Mouse (Mus musculus) lung, embryonic 14.5 days (tissue): ENCODE results near the gene Tbc1d8. TPM values are rescaled to one million over a fixed set of nuclear protein-coding genes. Genes with fewer than 3 reads are reported as not detected.

Experiments
- ATAC-seq: fragments of 200-750 bp; cut with Nextera tagmentation; 2 replicates; pipeline ENCODE4 v1.8.0; 2017; ENCODE audit warnings: mild to moderate bottlenecking, moderate TSS enrichment, moderate library complexity; ENCODE audit not compliant: insufficient read depth
- DNase-seq: peaks from one replicate; pipeline ENCODE4 v3.0.0-alpha.2; 2015
- H3K27ac ChIP-seq: fragments of 300-500 bp; sonication (generic); 2 replicates; pipeline ENCODE4 v1.5.1; 2014; ENCODE audit warnings: low read depth, mild to moderate bottlenecking, moderate library complexity
- H3K27me3 ChIP-seq: fragments of 300-500 bp; sonication (generic); 2 replicates; pipeline ENCODE4 v1.6.1; 2014; ENCODE audit warnings: low read length, control low read depth; ENCODE audit not compliant: insufficient read depth
- H3K36me3 ChIP-seq: fragments of 300-500 bp; sonication (generic); 2 replicates; pipeline ENCODE4 v1.6.1; 2014; ENCODE audit warnings: control low read depth; ENCODE audit not compliant: insufficient read depth
- H3K4me1 ChIP-seq: fragments of 300-500 bp; sonication (generic); 2 replicates; pipeline ENCODE4 v1.6.1; 2014; ENCODE audit warnings: antibody characterized with exemption, control low read depth; ENCODE audit not compliant: insufficient read depth
- H3K4me2 ChIP-seq: fragments of 300-500 bp; sonication (generic); 2 replicates; pipeline ENCODE4 v1.6.1; 2014; ENCODE audit warnings: mild to moderate bottlenecking
- H3K4me3 ChIP-seq: fragments of 300-500 bp; sonication (generic); 2 replicates; pipeline ENCODE4 v1.5.1; 2014; ENCODE audit warnings: low read depth, low read length
- H3K9ac ChIP-seq: fragments of 300-500 bp; sonication (generic); 2 replicates; pipeline ENCODE4 v1.6.1; 2014
- H3K9me3 ChIP-seq: fragments of 300-500 bp; sonication (generic); 2 replicates; pipeline ENCODE4 v1.6.1; 2016; ENCODE audit warnings: low read depth, low read length, control low read depth
- CTCF ChIP-seq: IDR thresholded peaks from 2 replicates; pipeline ENCODE4 v1.5.1; 2016; ENCODE audit warnings: antibody characterized with exemption, low read depth
- WGBS: fragments of 180-500 bp; shearing (Covaris S2); extraction: QIAGEN DNeasy Blood & Tissue Kit; methylation state at CpG from one replicate; pipeline ENCODE4 v1.1.7; 2014; 5-methylcytosine and 5-hydroxymethylcytosine counted together
- polyA plus RNA-seq: library from polyadenylated mRNA; unstranded; fragments of >200 nt; fragmentation: Nextera tagmentation; extraction: Ambion mirVana; gene quantifications from 2 replicates; pipeline ENCODE4 v1.2.1, GENCODE M21; 2014

The Tbc1d8 gene
- polyA plus RNA-seq, 1 experiment from 2014 or later = 10.7 TPM

DNA sequence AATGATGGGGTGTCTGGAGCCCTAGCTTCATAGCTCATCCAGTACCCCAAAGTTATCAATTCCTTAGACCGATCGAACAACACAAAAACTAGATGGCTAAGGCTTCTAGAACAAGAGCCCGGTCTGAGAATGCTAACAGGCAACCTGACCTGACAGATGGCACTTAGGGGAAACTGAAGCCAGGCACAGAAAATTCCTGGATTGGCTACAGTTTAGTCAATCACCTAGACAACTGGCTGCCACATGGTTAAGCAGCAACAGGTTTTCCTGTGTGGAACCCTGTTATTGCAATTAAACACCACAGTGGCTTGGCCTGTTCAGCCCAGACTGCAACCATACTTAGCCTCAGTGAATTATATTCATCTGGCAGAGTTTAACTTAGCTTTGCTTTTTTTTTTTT is 13.8 kb downstream of the Tbc1d8 start:
- TF ChIP-seq CTCF = no peak
- H3K9ac ChIP-seq = no peak overlapping the region
- DNase-seq (no peak), ATAC-seq (no peak)
- H3K4me2 ChIP-seq = no peak overlapping the region
- no peaks in the 10 kb centered on the region for H3K27me3 ChIP-seq
- H3K9me3 ChIP-seq = no peaks in the 10 kb centered on the region
- no peaks in the 10 kb centered on the region for H3K36me3 ChIP-seq
- no peaks in the 10 kb centered on the region for H3K4me1 ChIP-seq
- H3K27ac ChIP-seq = no peak overlapping the region
- 97% methylated on average over 3 of the region's 3 CpGs for WGBS
- H3K4me3 ChIP-seq = no peak overlapping the region

DNA sequence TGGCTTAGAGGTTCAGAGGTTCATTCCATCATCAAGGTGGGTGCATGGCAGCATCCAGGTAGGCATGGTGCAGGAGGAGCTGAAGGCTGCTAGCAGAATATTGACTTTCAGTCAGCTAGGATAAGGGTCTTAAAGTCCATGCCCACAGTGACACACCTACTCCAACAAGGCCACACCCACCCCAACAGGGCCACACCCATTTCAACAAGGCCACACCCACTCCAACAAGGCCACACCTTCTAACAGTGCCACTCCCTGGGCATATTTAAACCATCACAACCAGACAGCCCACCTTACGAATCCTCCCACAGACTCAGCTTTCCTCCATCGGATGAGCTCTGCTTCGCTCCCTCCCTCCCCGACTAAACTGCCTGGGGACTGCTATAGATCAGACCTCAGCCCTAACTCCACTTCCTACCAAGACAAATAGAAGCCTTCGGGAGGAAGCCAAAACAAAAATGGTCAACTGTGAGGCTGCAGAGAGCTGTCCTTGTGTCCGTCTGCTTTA is 15.6 kb downstream of the Tbc1d8 start:
- Histone ChIP-seq H3K27me3 (no peaks in the 10 kb centered on the region), H3K9ac (no peak overlapping the region), H3K27ac (no peak overlapping the region), H3K4me3 (no peak overlapping the region), H3K4me1 (no peaks in the 10 kb centered on the region), H3K4me2 (no peak overlapping the region), H3K9me3 (no peaks in the 10 kb centered on the region), H3K36me3 (no peaks in the 10 kb centered on the region)
- TF ChIP-seq CTCF = no peak
- WGBS = 86% methylated on average over 6 of the region's 6 CpGs
- DNase-seq (no peak), ATAC-seq (no peak)

DNA sequence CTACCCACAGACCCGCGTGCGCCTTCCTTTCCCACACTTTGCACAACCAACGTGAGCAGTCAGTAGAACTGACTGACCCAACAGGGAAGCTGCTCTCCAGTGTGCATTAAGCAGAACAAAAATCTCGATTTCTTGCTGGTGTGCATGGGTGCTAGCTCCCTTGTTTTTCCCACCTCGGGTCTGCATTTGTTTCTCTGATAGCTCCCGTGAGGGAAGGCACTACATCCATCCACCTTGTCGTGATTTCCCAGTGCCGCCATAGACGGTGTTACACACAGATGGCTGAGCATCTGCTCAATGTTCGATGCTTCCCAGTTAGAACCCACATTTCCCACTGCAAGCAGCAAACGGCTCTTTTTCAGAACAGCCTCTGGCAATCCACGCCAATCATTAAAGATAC is 16.5 kb downstream of the Tbc1d8 start:
- no peak for TF ChIP-seq CTCF
- no peak for ATAC-seq
- Histone ChIP-seq H3K4me2 (no peak overlapping the region), H3K4me3 (no peak overlapping the region), H3K27me3 (no peaks in the 10 kb centered on the region), H3K9ac (no peak overlapping the region), H3K9me3 (no peaks in the 10 kb centered on the region), H3K36me3 (no peaks in the 10 kb centered on the region), H3K4me1 (no peaks in the 10 kb centered on the region), H3K27ac (no peak overlapping the region)
- DNase-seq = no peak
- 84% methylated on average over 13 of the region's 13 CpGs for WGBS

DNA sequence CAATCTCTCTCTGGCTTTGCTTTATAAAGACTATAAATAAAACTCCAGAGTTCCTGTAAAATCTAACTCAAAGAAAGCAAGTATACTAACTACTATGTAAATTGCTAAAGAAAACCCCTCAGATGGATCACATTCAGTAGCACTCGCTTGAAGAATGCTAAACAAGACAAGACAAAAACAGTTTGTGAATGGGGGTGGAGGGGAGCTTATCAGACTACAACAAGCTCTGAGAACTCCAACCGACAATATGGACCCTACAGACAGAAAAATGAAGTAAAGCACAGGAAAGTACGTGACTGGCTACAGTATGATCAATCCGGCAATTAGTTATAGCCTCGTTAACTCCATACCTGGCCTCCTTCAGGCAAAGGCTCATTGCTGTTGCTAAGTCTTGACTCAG is 18.1 kb downstream of the Tbc1d8 start:
- H3K27me3 ChIP-seq = no peaks in the 10 kb centered on the region
- ATAC-seq = no peak
- no peak overlapping the region for H3K9ac ChIP-seq
- no peak overlapping the region for H3K4me2 ChIP-seq
- H3K9me3 ChIP-seq = no peaks in the 10 kb centered on the region
- DNase-seq = peak; percentile 24
- H3K4me3 ChIP-seq = no peak overlapping the region
- 81% methylated on average over 5 of the region's 5 CpGs for WGBS
- no peak for TF ChIP-seq CTCF
- no peak overlapping the region for H3K27ac ChIP-seq
- no peaks in the 10 kb centered on the region for H3K4me1 ChIP-seq
- H3K36me3 ChIP-seq = no peaks in the 10 kb centered on the region

- DNase-seq (no peak), ATAC-seq (no peak)
- no peak overlapping the region for H3K9ac ChIP-seq
- H3K27me3 ChIP-seq = no peaks in the 10 kb centered on the region
- no peaks in the 10 kb centered on the region for H3K4me1 ChIP-seq
- H3K4me2 ChIP-seq = no peak overlapping the region
- H3K4me3 ChIP-seq = no peak overlapping the region
- 78% methylated on average over 13 of the region's 13 CpGs for WGBS
- no peaks in the 10 kb centered on the region for H3K9me3 ChIP-seq
- no peak for TF ChIP-seq CTCF
- no peak overlapping the region for H3K27ac ChIP-seq
- H3K36me3 ChIP-seq = no peaks in the 10 kb centered on the region
Measured at GRCm38 (mm10) chr1:39457887-39458874, 20.4 kb downstream of the Tbc1d8 start.

DNA sequence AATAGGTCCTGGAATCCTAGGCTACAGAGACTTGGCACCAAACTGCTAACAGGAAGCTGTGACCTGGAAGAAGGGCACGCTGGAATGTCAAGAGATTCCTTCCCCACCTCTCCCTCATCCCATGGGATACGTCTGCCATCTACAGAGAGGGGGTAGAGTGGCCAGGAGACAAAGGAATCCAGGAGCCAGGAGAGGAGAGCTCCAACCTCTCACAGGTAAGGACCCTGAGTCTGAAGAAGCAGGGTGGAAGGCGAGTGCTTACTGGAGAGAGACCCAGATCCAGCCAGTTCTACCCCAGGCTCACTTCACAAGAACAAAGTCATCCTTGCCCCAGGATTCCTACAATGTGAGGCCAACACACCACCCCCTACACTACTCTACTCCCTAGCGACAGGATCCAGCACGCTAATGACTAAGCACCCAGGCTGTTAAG is 22.1 kb downstream of the Tbc1d8 start:
- no peak overlapping the region for H3K27ac ChIP-seq

GRCm38 (mm10) chr1:39455350-39456023 is 23.1 kb downstream of the Tbc1d8 start:
- no peaks in the 10 kb centered on the region for H3K27me3 ChIP-seq
- no peak overlapping the region for H3K9ac ChIP-seq
- no peak for ATAC-seq
- WGBS = 63% methylated on average over 23 of the region's 23 CpGs
- H3K36me3 ChIP-seq = no peaks in the 10 kb centered on the region
- TF ChIP-seq CTCF = no peak
- peaks cover 2% of the 10 kb centered on the region; the same call in 1 of the 2 replicates for H3K4me1 ChIP-seq
- H3K4me3 ChIP-seq = no peak overlapping the region
- no peak overlapping the region for H3K27ac ChIP-seq
- no peaks in the 10 kb centered on the region for H3K9me3 ChIP-seq
- DNase-seq = no peak
- H3K4me2 ChIP-seq = no peak overlapping the region

More for the DNA sequence above, 22.1 kb downstream of the Tbc1d8 start:
- DNase-seq (peak; percentile 16), ATAC-seq (no peak)
- Histone ChIP-seq H3K4me3 (no peak overlapping the region), H3K9ac (no peak overlapping the region), H3K9me3 (no peaks in the 10 kb centered on the region), H3K27me3 (no peaks in the 10 kb centered on the region), H3K36me3 (no peaks in the 10 kb centered on the region), H3K4me1 (no peaks in the 10 kb centered on the region), H3K4me2 (no peak overlapping the region)
- no peak for TF ChIP-seq CTCF
- WGBS = 57% methylated on average over 5 of the region's 5 CpGs
